Mouse (Mus musculus) layer of hippocampus, adult 2 months (tissue): ENCODE measurements around the gene Wnt3a. TPM values are rescaled to one million over a fixed set of nuclear protein-coding genes. Genes with fewer than 3 reads are reported as not detected.

ENCODE experiments used
- DNase-seq, 2 experiments: peaks; one replicate each; pipeline ENCODE4 v3.0.0; 2022; ENCODE audit warnings: low spot score in 2 of 2
- H3K27ac ChIP-seq: fragments of 200-600 bp; 2 replicates; pipeline ENCODE4 v1.8.1; 2022
- H3K4me3 ChIP-seq: fragments of 200-600 bp; 2 replicates; pipeline ENCODE4 v1.8.1; 2022; ENCODE audit warnings: mild to moderate bottlenecking
- CTCF ChIP-seq: fragments of 200-600 bp; conservative IDR thresholded peaks from 2 replicates; pipeline ENCODE4 v1.8.1; 2022; ENCODE audit warnings: antibody characterized with exemption, mild to moderate bottlenecking, moderate library complexity
- total RNA-seq, 2 experiments: library from RNA; stranded (reverse); gene quantifications; 2 replicates each; pipeline ENCODE4 v1.2.3; 2021

The Wnt3a gene
- total RNA-seq, 2 experiments from 2014 or later: 0.13 TPM; not detected in 1

DNA sequence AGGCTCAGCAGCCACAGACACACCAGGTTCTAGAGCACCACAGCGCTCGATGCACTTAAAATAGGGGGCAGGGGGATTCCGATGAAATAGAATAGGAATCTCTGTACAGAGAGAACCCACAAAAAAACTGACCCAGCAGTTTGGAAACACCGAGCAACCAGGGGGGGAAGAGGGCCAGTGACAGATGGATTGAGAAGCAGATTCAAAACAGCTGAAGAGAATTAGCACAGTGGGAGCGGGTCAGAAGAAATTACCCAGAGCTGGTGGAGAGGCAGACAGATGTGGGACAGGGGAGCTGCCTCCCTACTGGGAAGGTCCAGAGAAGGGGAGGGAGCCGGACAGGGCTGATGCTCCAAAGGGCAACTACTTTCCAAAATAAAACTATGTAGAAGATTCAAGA, 26.0 kb upstream of the Wnt3a start:
- TF ChIP-seq CTCF: no peak
- no peak overlapping the region for H3K27ac ChIP-seq
- no peak overlapping the region for H3K4me3 ChIP-seq
- no peak for DNase-seq

GRCm38 (mm10) chr11:59313944-59314343, 23.4 kb upstream of the Wnt3a start:
- H3K4me3 ChIP-seq: no peak overlapping the region
- DNase-seq: no peak
- no peak for TF ChIP-seq CTCF
- no peak overlapping the region for H3K27ac ChIP-seq

GRCm38 (mm10) chr11:59313029-59313811, 22.7 kb upstream of the Wnt3a start:
- TF ChIP-seq CTCF: no peak
- Histone ChIP-seq H3K27ac (no peak overlapping the region), H3K4me3 (no peak overlapping the region)
- DNase-seq: no peak

DNA sequence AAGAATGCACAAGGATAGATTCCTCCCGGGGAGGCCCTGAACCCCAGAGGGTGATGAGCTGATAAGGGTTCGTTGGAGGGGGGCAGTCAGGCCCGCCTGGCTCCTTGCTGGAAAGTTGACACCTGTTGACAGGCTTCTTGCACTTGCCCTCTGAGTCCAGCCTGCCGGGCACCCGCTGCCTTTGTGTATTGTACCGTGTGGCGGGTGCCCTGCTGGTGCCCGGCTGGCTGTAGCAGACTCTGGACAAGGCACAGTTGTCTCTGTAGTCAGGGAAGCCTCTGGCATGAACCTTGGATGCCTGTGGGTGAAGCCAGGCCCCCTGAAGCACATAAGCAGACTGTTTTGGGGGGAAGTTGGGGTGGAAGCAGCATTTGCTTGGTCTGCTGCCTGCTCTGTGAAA, 21.9 kb upstream of the Wnt3a start:
- TF ChIP-seq CTCF: no peak
- DNase-seq: no peak
- Histone ChIP-seq H3K4me3 (no peak overlapping the region), H3K27ac (no peak overlapping the region)

- no peak for TF ChIP-seq CTCF
- Histone ChIP-seq H3K4me3 (no peak overlapping the region), H3K27ac (no peak overlapping the region)
- DNase-seq: no peak
These were observed 21.5 kb upstream of the Wnt3a start for GRCm38 (mm10) chr11:59312060-59312459.

- H3K27ac ChIP-seq: peak overlapping the region; percentile 83
- no peak overlapping the region for H3K4me3 ChIP-seq
- no peak for TF ChIP-seq CTCF
- DNase-seq: no peak
These were observed 19.4 kb upstream of the Wnt3a start for GRCm38 (mm10) chr11:59309976-59310375.

DNA sequence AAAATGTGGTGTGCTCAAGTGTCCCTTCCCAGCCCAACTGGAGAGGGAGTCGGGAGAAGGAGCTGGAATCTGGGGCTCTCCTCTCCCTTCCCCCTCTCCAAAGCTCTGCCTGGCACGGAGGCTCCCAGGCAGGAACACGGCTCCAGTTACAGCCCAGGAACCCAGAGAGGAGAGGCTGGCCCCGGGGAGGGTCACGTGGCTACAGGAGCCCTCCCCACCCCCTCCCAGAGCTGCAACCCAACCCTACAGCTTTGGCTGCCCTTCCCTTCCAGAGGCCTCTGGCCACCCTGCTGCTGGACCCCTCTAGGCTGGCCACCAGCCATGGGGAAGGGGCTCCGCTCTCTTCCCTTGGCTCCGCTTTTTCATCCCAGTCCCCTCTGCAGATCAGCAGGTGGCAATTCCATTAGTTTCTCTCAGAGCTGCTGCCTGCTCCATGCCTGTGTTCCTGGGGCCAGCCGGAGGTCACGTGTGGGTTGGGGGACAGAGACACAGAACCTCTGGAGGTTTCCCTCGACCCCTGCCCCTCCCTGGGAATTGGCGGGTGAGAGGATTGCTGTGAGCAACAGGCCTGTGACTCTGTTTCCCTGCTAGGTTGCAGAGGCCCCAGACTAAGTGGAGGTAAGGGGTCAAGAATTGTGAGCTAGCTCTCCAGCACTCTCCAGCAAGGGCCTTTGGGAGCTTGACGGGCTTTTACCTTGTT, 18.7 kb upstream of the Wnt3a start:
- no peak for TF ChIP-seq CTCF
- DNase-seq: no peak
- Histone ChIP-seq H3K4me3 (no peak overlapping the region), H3K27ac (peak overlapping the region; percentile 83)

GRCm38 (mm10) chr11:59308625-59309024, 18.1 kb upstream of the Wnt3a start:
- TF ChIP-seq CTCF: no peak
- Histone ChIP-seq H3K4me3 (no peak overlapping the region), H3K27ac (peak overlapping the region; percentile 83)
- DNase-seq: no peak

DNA sequence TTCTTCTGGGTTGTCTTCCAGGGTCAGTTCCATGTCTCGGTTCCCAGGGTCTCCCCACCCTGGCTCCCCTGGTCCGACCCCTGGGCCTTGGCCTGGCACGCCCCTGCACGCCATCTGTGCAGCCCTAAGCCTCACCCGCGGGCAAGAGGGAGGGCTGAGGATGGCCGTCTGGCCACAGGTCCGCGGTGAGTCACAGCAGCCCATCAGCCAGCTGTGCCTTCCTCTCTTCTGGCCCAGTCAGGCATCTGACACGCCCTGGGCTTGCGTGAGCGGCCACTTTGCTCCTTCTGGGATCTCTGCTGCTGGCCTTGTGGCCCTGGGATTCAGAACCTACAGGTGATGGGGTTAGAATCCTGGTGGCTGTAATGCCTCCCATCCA, 17.6 kb upstream of the Wnt3a start:
- TF ChIP-seq CTCF: no peak
- no peak for DNase-seq
- peak overlapping the region; percentile 83 for H3K27ac ChIP-seq
- H3K4me3 ChIP-seq: peak overlapping the region; percentile 57

DNA sequence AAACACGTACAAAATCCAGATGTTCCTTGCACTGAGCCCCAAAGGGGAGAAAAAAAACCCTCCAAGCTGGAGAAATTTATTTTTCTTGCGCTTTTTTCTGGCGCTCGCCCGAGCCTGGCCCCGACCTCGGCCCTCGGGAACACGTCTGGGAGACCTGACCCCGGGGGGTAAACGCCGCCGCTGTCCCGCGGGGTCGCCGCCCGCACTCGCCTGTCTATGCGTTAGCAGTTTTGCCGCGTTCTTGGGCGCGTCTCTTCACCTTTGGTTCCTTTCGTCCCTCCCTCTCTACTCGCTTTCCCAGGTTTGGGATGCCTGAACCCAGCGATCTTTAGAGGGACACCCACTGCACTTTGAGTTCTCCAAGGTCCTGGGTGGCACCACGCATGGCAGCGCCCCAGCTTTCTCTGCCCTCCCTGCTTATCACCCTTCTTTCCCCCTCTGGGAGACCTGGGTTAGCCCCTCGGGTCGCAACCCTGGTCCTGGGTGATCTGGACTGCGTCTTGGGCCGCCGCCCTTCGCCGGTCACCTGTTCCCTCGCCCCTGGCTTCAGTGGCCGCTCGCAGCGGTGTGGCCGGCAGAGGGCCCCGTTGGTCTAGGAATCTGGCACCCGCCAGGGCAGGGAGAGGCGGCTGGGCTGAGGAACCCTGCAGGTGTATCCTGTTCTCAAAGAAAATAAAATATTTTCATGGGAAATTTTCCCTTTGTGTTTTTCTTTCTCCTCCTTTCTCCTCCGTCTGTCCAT, 17.0 kb upstream of the Wnt3a start:
- peak; percentile 94 for TF ChIP-seq CTCF
- peak; percentile 56 to 81 for DNase-seq
- H3K27ac ChIP-seq: peak overlapping the region; percentile 83; the same call in 1 of the 2 replicates
- H3K4me3 ChIP-seq: peak overlapping the region; percentile 57

GRCm38 (mm10) chr11:59306461-59307421, 16.2 kb upstream of the Wnt3a start, which contains the start of gene Wnt9a:
Gene Wnt9a (plus strand): TSS chr11:59306928.
- no peak for DNase-seq
- no peak for TF ChIP-seq CTCF
- H3K4me3 ChIP-seq: peak within 1 kb of the TSS; percentile 57
- H3K27ac ChIP-seq: peak within 1 kb of the TSS; percentile 61; the same call in 1 of the 2 replicates

DNA sequence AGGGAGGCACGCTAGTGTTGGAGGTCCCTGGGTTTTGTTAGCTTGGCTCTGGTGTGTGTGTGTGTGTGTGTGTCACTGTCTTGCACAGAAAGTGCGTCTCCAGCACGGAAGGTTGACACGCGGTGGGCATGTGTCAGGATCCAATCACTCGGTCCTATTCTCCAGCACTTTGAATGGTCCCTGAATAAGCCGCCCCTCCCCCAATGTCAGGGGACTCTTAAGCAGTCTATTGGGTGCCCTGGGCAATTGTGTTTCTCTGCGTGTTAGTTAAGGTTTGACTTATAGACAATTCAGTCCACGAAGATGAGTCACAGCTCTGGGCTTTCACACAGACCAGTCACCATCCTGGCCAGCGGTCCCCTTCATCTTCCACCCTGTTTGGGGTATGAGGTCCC, 15.3 kb upstream of the Wnt3a start:
- Histone ChIP-seq H3K27ac (peak overlapping the region; percentile 54; the same call in 1 of the 2 replicates), H3K4me3 (no peak overlapping the region)
- no peak for TF ChIP-seq CTCF
- DNase-seq: no peak
